Mouse (Mus musculus) regulatory T cell (primary cell): ENCODE data around the gene Dlg1.

Source experiments
- in situ Hi-C: fragments of 300-600 bp; cut with MboI, MseI; formaldehyde crosslinking; loops from one replicate; pipeline ENCODE4 v1.15.1; 2025; ENCODE audit warnings: high pct_unique_total_duplicates

Dlg1 gene

DNA sequence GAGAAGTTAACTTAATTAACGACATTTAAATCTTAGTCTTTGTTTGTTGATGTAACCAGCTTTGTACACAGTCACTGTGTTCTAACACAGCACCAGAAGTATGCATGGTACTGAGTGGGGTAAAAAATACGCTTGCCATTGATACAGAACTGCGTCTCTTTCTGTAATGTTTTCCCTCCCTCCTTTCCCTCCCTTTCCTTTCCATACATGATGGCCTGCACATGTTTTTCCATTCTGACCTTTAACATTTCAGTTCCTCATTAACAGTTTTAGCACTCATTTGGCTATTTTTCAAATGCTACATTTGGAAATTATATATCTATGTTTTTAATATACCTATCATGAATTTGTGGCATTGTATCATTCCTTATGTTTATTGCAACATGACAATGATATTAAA lies 181.0 kb downstream of the Dlg1 start:
- in situ Hi-C loops: no loop called here

GRCm38 (mm10) chr16:31846763-31847162 lies 183.5 kb downstream of the Dlg1 start:
- in situ Hi-C loops: no loop called here

DNA sequence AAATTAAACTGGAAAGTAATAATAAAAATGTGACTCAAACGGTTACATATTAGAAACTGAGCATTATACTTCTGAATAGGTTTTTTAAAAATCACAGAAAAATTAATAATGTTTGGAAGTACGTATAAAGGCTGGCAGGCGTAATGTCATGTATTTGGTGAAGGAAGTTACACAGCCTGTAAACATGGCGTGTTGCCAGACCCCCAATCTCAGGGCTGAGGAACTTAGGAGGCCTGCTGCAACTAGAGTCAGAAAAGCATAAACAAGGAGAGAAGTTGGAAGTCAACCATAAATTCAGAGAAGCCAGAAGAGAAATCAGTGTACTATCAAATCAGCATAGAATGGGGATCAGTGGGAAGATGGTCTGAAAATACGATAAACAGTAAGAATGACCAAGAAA lies 200.7 kb downstream of the Dlg1 start:
- in situ Hi-C loops: no loop called here

GRCm38 (mm10) chr16:31865242-31865641 lies 202.0 kb downstream of the Dlg1 start:
- in situ Hi-C loops: no loop called here

- in situ Hi-C loops: no loop called here
Measured at GRCm38 (mm10) chr16:31866911-31867310, 203.7 kb downstream of the Dlg1 start.

DNA sequence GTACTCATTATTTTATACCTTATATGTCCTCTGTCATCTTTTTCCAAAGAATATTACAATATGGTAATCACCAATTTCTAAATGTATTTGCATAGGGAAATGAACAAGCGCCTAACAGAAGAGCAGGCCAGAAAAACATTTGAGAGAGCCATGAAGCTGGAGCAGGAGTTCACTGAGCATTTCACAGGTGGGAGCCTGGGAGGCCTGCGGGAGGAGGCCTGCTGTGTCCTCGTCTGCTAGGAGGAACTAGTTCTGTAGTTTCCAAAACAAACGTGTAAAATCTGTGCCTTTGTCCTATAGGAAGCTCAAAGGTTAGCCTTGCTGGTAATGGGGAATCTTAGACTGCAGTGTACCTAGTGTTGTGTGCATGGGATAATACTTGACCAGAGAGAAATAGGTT lies 204.5 kb downstream of the Dlg1 start:
- in situ Hi-C loops: no loop called here

GRCm38 (mm10) chr16:31873721-31874120 lies 210.5 kb downstream of the Dlg1 start:
- in situ Hi-C loops: no loop called here

GRCm38 (mm10) chr16:31875391-31875790 lies 212.1 kb downstream of the Dlg1 start:
- in situ Hi-C loops: loop anchor here (5.0 kb wide), 1 partner anchor 42 kb away; no protein-coding TSS in a partner anchor

DNA sequence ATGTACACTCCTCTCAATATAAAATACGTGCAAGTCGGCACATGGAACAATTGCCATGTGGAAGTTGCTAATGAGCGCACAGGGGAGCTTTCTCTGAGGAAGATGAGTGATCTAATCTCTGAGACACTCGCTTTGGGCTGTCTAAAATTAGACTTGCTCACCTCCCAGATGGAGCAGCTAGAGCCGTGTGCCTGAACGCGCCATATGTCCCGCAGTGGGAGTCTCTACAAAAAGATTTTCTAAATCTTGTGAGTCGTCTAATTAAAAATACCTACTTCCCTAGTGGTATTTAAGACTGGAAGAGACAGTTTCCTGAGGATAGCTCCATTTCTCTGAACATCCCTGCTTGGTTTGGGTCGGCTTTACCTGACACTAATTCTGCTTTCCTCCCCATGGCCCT lies 213.1 kb downstream of the Dlg1 start:
- in situ Hi-C loops: loop anchor here (5.0 kb wide), 1 partner anchor 41 kb away; no protein-coding TSS in a partner anchor

DNA sequence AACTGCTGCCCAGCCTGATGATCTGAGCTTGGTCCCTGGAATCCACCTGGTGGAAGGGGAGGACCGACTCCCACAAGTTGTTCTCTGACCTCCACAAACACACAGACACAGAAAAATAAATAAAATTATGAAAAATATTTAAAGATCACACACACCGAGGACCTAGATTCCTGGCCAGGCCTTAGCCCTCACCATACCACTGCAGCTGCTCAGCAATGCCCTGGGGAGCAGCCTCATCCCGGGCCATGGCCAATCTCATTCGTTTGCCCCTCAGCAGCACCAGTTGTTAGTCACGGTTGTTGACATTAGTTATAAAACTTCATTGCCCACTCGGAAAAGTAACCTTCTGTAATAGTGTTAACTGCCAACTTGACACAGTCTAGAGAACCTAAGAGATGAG lies 214.8 kb downstream of the Dlg1 start:
- in situ Hi-C loops: loop anchor here (5.0 kb wide), 1 partner anchor 39 kb away; no protein-coding TSS in a partner anchor

DNA sequence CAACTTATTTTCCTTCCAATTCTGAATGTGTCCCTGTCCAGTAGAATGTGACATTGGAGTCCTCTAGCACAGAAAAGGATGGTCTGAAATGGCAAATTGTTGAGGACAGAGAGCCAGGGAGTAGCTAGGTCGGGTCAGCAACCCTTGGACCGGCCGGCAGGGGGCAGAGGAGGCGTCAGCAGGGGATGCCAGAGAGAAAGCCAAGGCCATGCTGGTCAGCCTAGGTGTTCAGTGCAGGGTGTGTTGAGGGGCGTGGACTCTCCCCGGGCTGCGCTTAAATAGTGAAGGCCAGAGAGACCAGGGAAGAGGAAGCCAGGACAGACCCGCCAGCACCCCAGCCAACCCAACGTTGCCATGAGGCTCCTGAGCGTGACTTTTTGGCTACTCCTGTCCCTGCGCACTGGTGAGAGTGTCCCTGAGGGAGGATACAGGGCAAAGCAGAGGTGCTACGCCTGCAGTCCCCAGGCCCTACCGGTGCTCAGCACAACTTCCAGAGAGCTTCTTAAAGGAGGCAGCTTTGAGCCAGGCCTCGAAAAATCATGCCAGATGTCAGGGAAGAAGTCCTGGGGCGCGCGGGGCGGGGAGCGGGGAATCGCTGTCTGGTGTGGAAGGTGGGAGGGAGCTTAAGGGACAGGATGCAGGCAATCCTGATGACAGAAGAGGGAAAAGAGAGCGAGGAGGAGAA lies 215.5 kb downstream of the Dlg1 start, which contains the start of gene Meltf:
Gene Meltf, plus strand, starts transcription at position 238 of the 685 bp plus-strand sequence.
- in situ Hi-C loops: loop anchor here (5.0 kb wide), 1 partner anchor 39 kb away; no protein-coding TSS in a partner anchor

- in situ Hi-C loops: no loop called here
Measured at GRCm38 (mm10) chr16:31880146-31880840, 217.1 kb downstream of the Dlg1 start.

DNA sequence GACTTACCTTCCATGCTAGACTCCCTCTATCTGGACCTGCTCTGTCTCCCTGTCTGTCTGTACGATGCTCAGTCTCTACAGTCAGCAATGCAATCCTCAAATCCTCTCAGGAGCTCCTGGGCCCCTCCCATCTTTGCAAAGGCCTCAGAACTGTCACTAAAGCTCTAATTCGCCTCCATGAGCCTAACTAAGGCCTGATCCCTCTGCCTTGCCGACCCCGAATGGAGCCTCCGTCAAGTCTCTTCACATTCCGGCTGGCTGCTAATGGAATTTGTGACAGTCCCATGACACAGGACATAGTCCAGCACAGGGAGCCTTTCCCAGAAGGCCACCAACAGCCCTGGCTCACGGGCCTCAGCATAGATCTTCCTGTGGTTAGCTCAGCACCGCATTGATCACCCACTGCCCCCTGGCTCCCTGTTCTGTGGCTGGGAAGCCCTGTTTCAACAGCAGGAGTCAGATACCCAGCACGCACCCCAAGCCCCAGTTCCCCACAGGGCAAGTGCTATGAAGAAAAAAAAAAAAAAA lies 219.2 kb downstream of the Dlg1 start:
- in situ Hi-C loops: no loop called here

DNA sequence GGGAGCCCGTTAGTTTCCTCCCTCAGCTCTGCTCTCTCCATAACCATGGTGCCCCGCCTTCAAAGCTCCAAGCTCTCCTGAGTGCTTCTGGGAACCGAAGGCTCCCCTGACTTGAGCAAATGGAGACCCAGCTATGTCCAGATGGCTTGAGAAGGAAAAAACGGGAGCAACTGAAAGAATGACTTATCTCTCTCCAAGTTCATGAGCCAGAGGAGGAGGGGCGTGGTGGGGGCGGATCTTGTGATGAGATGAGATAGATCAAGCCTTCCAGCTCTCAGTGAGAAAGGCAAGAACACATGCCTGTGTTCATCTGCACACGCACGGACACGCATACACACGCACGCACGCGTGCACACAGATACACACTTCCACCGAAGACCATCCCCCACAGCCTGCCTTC lies 220.1 kb downstream of the Dlg1 start:
- in situ Hi-C loops: no loop called here

DNA sequence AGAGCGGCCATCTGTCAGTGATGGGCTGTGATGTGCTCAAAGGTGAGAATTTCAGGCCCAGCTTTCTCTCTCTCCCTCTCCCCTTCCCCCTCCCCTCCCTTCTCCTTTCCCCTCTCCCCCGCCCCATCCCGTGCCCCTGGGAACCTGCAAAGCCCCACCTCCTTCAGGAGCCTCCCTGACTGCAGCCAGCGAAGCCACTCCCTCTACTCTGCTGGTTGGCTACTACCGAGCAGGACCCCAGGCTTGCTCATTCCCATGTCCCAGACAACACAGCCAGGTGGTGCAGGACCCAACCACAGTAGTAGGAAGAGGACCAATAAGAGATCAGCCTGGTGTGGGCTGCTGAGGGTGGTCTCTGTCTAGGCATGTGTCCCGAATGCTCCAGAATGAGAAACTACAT lies 220.7 kb downstream of the Dlg1 start:
- in situ Hi-C loops: no loop called here

DNA sequence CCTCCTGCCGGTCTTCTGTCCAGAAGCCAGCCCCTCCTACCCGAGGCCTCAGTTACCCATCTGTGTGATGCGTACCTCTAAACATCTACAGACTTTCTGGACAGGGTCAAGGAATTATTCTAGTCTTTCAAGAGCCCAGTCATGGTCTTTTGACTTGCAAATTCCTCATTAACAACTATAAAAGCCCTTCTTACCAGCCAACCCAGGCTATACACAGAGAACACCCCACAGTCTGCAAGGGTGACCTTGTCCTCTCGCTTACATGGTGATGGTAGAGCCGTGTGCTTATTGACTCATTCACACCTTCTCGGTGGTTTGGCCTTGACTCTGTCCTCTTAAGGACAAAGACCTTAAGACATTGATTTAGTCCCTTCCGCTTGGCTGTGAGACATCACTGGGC lies 227.7 kb downstream of the Dlg1 start:
- in situ Hi-C loops: no loop called here

DNA sequence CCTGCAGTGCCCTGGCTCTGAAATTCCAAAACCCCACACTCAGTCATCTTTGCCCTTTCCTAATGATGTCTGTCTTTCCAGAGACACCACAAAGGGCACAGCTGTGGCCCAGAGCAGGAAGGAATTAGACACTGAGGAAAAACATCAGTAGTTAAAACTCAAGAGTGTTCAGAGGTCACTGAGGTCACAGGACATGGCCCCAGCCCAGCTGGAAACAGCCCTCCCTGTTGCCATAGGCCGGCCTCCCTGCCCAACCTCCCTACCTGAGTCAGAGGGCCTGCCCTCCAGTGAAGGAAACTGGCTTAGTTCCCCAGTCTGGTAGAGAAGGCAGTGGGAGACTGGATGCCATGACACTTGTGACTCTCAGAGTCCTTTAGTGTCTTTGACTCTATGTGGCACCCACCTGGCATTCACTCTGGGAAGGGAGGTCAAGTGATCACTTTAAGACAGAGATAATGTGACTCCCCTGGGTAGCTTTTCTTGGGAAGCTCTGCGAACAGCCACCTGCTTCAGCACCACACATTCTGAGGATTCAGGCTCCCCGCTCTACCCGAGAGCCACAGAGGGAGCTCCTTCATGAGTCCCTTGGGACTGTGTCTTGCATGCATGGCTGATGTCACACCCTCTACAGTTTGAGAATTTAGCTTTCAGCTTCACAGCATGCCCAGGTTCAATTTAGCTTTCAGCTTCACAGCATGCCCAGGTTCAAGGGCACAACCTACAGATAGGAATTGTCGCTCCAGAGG lies 230.3 kb downstream of the Dlg1 start:
- in situ Hi-C loops: no loop called here

DNA sequence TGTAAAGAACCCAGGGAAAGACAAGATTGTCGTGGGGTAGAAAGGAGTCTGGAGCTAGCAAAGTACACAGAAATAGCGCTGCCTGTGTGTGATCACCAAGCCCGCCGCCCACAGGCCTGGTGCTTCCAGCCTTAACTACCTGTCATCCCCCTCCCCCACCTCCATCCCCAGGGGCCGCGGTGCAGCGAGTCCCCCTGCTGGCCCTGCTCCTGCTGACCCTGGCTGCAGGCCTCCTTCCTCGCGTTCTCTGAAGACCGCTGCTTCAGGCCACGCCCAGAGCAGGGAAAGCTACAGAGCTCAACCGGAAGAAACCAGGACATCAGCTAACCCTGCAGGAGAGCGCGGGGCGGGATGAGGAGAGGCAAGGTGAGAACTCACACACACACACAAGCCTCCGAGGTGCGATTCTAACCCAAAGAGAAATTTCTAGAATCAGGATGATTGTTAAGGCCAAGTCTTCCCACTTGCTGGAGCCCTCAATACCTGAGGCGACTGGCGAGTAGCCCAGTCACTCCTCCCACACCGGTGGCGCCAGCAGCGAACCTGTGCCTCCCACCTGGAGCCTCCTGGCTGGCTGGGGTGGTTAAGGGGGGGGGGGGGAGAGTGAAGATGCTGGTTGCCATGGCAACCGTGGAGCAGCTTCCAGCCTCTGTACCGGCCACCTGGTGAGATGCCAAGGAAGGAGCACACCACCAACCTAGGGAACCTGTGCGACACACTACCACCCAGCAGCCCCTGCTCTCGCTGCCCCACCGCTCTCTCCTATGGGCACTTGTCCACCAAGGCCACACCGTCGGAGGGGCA lies 233.9 kb downstream of the Dlg1 start:
- in situ Hi-C loops: no loop called here

DNA sequence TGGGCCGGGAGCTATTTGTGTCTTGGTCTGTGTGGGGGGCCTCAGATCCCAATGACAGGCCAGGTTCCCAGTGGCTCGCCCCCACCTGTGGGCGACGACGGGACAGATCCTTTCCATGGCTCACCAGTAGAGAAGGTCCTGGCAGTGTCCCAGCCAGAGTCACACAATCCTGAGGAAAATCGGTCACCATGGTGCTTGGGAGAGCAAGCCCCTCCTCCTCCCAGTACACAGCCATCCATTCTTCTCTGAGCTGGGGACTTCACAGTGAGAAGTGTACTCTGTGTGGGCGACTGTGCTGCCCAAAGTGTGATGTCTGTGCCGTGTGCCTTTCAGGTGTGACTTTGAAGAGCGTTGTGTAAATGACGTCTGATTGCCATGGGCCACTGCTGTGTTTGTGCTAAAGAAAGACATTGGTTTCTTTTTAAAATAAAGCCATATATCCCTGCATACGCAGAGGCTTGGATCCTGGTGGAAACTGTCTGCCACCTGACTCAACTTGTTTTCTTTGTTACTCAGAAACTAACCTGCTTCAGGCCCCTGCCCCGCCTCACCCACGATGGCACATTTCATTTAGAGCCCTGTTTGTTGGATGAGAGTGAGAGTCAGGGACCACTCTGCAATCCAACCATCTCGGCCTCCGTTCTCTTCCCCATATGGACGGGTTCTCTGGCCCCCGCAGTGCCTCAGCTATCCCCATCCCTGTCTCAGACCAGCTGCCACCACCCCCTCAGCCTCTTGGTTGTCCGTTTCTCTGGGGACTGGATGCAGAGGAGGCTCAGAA lies 235.5 kb downstream of the Dlg1 start:
- in situ Hi-C loops: no loop called here

DNA sequence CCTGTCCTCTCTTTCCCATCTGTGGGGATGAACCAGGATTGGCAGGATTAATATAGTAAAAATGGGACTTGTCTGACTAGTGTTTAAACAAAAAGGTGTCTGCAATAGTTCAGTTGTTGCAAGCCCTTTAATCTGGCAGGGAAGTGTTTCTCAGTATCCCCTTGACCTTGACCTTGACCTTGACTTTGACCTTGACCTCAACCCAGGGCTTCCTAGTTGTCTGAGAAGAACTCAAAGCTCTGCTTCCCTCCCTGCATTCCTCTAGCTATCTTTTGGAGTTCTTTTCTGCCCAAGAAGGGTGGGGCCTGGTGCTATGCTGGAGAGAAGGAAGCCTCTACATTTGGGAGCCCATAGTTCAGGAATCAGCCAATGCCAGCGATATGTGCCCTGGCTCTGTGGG lies 238.6 kb downstream of the Dlg1 start:
- in situ Hi-C loops: no loop called here

GRCm38 (mm10) chr16:31903239-31903638 lies 240.0 kb downstream of the Dlg1 start:
- in situ Hi-C loops: no loop called here
